Mouse (Mus musculus) frontal cortex, adult 2 months (tissue): ENCODE results near the gene Ube3c. TPM values are rescaled to one million over a fixed set of nuclear protein-coding genes. Genes with fewer than 3 reads are reported as not detected.
"Not testable (repeated sequence)": the region's sequence is repeated elsewhere in the genome, so short reads cannot be mapped to it uniquely, and the experiment has no call there.

Experiments used
- DNase-seq, 2 experiments: peaks; one replicate each; pipeline ENCODE4 v3.0.0; 2022; ENCODE audit warnings: low spot score in 1 of 2; ENCODE audit errors: extremely low spot score in 1 of 2
- polyA plus RNA-seq: library from polyadenylated mRNA; depleted of rRNA; stranded (reverse); fragments of >200 nt; gene quantifications from 2 replicates; pipeline ENCODE4 v1.2.3, GENCODE M21; 2012; rRNA removed

Ube3c gene
- polyA plus RNA-seq: 37.6 and 37.9 TPM in 2 replicates

DNA sequence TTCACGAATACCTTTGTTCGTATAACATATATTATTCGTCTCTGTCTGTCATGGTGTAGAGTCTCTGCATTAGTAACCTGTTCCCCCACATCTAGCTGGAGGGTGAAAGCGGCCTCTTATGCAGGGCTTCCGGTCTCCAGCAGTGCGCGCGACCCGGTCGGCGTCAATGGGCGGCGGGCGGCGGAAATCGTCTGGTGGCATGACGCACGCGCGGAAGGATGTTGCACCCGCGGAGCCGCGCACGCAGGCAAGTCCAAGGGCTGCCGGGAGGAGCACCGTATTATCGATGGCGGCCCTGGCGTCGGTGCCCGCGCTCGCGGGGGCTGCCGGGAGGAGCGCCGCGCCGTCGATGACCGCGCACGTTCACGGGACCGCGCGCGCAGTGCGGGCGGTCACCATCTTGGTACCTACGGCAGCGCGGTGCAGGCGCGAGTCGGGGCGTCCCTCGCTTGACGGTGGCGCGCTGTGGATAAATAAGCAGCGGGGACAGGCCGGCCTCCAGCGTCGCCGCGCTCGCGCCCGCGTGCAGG is at the start of gene Ube3c:
Ube3c (plus strand) TSS at position 395 of the 530 bp plus-strand sequence.
- peak; percentile 98 to 99 for DNase-seq

DNA sequence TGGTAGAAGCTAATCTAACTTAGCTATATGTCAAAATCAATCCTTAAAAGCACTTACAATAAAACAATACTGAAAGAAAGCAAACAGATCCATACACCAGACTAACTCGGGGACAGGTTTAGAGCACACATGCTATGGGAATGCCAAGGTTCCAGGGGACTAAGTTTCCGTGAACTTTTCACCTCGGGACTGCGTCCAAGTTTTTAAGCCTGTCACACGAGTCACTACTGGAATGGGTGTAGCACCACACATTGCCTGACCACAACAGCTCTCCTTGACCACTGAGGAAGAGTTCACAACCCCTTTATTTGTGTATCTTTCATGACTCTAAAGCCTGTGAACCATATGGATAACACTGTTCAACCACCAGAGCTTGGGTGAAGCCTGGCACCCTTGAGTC is 8.9 kb upstream of the Ube3c start:
- no peak for DNase-seq

DNA sequence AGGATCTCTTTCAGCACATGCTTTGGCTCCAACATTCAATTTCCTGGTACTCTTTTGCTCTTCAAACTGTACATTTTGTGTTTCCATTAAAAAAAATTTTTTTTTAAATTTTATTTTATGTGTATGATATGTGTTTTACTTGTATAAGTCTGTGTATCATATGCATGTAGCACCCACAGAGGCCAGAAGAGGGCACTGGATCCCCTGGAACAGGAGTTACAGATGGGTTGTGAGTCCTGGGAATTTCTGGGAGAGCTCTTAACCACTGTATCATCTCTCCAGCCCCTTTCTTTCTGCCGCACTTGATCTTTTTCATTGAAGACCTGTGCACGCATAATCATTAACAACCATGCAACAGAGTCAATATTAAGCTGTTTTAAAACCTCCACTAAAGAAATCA is 8.4 kb upstream of the Ube3c start:
- DNase-seq: no peak

DNA sequence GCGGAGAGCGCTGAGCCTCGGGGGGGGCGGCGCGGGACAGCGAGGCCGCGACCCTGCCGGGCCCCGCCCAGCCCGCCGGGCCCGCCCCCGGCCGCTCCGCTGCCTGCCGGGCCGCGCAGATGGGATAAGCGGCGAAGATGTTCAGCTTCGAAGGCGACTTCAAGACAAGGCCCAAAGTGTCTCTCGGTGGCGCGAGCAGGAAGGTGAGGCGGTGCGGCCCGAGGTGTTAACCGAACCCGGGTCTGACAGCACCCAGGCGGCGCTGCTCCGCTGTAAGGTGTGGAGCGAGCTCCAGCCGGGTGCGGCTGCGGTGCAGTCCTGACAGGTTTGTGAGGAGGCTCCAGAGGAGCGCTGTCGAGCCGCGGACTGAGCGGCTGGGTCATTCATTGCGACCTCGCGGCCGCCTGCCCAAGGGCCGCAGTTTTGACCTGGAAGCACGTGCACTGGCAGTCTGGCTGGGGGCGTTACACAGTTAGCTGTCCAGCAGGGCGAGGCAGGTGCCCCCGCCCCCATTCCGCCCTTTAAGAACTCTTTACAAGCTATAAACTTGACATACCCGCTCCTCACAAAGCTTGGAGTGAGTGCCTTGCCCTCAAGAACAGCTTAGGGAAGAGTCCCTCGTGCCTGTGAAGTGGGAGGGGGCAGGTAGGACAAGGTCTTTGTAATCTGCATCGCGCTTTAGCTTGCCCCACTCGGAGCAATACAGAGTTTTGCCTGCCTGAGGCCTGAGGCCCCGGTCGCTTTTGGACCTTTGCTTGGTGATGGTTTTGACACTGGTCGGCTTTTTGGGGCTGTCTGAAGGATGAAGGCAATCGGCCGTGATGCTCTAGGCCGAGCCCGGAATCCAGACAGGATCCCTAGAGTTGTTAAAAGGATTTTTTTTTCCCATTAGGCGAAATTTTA is 587 bp downstream of the Ube3c start:
- peak in 1 of 2 experiments; percentile 28 for DNase-seq

DNA sequence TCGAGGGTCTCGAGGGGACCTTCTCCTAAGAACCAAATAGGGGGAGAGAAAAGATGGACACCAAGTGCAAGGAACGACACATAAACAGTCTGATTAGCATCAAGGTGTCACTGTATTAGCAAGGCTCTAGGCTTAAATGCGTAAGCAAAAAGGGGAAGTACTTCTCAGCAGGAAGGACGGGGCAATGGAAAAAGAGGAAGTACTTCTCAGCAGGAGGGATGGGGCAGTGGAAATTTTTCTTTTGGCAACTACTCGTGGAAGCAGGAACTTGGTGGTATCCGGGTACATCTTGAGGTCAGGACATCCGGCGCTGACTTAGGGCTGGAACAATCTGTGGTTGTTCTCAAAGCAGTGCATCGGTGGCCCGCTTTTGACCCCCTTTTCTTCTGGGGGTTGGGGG is 5.2 kb downstream of the Ube3c start:
- not testable (repeated sequence) for DNase-seq

DNA sequence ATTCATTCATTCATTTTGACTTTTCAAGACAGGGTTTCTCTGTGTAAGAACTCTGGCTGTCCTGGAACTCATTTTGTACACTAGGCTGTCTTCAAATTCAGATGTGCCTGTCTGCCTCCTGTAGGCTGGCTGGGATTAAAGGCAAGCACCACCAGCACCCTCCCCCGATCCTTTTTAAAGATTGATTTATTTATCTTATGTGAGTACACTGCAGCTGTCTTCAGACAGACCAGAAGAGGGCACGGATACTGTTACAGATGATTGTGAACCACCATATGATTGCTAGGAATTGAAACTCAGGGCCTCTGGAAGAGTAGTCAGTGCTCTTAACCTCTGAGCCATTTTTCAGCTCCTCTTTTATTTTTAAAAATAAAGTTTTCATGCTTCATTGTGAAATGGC is 6.0 kb downstream of the Ube3c start:
- no peak for DNase-seq

DNA sequence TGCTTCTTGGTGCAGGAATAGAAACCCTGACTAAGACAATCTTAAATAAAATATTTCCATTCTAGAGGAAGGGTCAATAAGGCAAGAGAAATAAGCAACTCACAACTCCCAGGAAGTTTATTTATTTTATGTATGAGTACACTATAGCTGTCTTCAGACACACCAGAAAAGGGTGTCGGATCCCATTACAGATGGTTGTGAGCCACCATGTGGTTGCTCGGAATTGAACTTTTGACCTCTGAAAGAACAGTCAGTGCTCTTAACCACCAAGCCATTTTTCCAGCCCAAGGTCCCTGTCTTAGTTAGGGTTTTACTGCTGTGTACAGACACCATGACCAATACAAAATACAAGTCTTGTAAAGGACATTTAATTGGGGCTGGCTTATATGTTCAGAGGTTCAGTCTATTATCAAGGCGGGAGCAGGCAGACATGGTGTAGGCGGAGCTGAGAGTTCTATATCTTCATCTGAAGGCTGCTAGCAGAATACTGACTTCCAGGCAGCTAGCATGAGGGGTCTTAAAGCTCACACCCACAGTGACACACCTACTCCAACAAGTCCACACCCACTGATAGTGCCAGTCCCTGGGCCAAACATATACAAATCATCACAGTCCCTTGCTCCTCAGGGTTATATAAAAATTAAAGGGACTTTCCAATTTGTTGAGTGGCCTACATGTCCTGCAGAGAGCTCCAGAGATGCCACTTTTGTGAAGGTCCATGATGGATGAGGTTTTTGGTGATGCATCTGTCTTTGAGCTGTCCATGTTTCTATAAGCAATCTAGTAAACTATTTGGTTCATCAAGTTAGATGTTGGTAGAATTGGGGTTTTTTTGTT is 9.0 kb downstream of the Ube3c start:
- DNase-seq: no peak

DNA sequence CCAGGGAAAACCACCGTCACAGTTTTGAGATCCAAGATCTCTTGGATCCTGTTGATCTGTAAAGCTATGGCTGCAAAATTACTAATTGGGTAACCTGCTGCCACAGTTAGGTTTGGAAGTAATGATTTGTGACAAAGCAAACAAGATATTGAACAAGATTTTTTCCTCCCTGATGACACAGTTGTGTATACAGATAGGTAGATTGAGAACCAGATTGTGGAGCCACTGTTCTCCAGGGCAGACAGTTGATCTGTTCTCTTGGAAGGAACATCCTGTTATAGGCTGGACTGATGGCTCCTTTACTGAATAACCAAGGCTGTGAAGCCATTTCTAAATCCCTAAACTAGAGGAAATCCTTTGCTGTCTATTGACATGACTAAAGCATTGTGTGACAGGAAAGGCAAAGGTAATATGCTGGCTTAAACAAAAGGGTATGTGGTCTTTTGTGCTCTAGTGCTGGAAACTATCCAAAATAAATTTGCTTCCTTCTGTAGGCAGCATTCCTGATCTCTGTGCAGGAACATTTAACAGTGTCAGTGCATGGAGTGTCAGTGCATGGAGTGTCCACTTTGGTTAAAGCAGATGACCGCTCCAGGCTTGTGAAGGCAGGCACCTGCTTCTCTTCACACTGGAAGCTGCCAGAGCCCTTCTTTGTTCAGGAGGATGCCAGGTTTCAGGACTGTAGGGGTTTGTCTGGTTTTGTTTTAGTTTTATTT is 15.0 kb downstream of the Ube3c start:
- no peak for DNase-seq

DNA sequence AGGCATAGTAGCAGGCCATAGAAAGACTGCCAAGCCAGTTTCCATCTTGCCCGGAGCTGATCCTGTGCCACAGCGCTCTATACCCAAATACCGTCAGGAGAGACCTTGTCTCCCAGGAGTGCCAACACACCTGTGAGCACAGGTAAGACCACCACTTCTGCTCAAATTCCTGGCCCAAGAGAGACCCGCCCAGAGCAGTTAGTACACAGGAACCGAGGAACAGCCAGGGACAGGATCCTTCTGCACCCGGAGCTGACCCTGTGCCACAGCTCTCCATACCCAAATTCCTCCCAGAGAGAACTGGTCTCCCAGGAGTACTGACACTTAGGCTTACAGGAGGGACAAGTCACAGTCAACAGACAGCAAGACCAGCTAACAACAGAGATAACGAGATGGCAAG is 23.1 kb downstream of the Ube3c start:
- not testable (repeated sequence) for DNase-seq

DNA sequence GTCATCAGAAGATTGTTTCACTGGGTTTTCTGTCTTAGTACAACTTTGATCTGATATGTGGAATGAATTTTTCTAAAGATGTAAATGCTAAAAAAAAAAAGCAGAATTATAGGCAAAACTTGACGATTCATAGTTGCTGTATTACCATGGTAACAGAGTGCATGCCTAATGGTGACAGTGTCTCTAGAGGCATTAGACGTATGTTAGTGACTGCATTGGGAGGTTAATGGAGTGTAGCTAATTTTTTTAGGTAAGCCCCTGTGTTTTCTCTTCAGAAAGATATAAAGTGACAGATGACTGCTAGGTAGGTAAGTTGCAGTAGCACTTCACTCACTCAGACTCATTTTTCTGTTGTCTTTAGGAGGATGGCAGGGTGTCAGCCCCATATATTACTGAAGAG is 37.5 kb downstream of the Ube3c start:
- no peak for DNase-seq

DNA sequence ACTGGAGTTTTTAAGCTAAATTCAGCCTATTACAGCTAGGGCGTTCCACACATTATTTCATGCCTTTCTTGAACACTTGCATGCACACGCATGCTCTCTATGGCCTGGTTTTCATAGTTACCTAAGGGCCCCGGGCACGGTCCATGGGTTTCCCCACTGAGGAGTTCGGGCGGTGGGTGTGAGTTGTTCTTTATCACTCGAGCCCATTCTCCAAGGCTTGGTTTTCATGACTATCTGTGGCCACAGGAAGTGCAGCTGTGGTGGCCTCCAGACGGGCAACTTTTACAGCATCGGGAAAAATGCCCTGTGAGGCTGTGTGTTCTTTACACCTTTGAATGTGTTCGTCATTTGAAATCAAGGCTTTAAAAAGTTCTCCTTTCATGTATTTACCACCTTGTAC is 56.6 kb downstream of the Ube3c start:
- DNase-seq: no peak

DNA sequence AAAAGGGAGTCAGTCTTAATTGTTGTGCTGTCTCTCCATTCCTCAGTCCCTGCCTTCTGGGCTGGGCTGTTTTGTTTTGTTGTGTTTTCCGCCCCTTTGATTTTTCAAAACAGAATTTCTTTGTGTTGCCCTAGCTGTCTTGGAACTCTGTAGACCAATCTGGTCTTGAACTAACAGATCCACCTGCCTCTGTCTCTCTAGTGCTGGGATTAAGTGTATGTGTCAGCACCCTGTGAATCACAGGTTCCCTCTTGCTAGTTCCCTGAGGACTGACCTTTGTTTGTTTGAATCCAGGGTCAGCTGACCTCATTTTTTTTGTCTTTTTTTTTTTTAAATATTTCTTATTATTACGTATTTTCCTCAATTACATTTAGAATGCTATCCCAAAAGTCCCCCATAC is 60.9 kb downstream of the Ube3c start:
- no peak for DNase-seq

DNA sequence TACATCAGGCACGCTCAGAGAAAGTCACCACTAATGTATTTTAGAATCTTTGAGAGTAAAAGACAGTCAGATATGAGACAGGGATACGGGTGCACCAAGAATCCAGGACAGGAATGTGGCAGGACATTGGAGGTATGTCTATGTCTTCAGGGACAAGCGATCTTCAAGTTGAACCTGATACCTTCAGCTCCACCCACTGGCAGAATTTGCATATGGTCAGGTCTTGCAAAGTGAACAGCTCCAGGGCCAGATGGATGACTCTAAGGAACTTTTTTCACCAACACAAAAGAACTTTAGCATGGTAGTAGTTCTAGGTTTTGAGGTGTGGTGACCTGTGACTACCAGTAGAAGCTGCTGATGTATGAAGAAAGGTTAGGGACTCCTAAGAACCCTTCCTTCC is 62.7 kb downstream of the Ube3c start:
- no peak for DNase-seq

DNA sequence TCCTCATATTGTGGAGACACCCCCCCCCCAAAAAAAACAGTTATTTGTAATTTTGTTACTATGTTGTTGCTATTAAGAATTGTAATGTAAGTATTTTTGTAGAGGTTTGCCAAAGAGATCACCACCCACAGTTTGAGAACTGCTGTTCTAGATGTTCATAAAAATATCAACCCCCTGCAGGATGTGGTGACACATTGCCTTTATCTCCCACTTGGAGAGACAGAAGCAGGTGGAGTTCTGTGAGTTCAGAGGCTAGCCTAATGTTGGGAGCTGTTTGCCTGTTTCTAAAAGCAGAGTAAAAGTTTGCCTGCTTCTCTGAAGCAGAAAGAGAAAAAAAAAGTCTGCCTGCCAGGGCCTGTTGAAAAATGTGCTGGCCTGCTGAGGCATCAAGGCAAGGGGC is 67.3 kb downstream of the Ube3c start:
- DNase-seq: no peak

DNA sequence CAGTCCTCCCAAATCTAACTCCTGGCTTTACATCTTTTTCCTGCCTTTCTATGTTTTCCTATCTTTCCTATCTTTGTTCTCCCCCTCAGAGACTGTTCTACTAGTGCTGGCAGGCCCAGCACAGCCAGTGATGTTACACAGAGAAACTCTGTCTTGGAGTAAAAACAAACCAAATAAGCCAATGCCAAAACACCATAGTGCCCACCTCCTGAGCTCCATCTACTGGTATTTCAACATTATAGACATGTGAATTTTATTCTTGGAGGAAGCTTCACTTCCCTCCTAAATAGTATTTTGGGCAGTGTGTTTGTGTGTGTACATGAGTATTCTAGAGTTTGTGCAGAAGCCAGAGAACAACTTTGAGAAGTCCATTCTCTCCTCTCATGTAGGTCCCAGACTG is 67.8 kb downstream of the Ube3c start:
- DNase-seq: no peak

DNA sequence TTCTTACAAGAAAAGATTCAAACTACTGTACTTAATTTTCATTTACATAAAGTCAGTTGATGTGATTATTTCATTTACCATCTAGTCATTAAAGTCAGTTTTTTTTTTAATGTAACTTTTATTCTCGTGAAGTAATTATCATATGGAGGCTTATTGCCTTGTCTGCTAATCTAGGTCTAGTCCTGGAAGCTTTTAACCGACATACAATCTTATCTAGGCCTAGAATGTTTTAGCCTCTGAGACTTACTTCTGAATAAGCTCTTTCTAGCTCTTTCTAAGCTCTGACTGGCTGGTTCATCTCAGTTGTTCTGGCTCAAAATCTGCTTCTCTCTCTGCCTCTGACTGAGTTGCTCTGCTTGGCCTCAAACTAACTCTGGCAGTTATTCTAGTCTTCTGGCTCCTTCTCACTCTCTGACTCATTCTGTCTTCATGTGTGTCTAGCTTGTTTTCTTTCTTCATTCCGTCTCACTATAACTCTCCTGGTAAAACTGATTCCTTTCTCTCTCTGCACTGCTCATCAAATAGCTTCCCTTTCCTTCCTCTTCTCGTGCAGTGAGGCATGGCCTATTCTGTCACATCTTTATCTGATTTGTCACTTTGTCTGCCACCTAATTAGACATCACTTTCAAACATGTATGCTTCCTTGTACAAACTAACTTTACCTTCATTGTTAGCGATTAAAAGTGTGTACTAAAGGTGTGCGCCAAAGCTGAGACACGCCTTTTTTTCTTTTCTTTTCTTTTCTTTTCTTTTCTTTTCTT is 72.3 kb downstream of the Ube3c start:
- no peak for DNase-seq

DNA sequence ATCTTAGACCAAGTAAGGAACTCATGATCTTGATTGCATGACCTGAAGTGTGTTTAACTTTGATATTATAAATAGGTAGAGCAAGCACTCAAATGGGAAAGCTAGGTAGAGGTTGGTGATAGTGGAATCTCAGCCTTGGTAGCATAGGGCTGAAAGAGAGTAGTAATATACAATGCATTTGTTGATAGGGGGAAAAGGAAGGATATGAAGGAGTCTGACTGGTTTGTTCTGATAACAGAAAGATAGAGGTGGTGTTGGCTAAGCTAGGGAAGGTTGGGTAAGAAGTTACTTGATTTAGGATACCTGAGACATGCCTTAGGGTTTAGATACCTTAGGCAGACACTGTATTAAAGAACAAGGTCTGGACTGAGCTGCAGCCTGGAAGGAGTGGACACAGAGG is 82.7 kb downstream of the Ube3c start:
- DNase-seq: no peak

DNA sequence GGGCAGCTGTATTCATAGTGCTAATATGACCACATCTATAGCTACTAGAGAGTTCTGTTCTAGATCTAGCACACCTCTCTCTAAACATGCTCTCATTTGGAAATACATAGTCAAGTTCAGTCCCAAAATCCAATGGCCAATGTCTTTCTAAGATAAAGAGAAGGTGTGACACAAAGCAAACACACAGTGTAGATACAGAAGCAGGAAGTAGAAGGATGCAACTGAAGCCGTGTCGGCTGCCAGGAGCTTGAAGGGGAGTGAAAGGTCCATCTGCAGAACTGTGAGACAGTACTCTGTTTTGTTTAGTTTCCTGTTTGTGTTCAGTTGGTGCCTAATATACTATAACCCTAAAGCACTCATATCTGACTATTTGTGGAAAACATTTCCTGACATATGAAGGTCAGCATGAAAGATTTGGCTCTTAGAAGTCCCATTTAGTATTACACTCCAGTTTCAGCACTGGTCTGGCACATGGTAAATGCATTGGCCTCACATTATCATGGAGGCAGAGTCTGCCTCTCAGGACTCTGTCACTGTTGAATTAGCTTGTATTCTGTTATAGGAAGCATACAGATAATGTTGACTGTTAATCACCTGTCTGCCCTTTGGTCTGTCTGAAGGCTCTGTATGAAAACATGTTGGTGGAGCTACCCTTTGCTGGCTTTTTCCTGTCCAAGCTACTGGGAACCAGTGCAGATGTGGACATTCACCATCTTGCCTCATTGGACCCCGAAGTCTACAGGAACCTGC is 88.7 kb downstream of the Ube3c start:
- DNase-seq: no peak

DNA sequence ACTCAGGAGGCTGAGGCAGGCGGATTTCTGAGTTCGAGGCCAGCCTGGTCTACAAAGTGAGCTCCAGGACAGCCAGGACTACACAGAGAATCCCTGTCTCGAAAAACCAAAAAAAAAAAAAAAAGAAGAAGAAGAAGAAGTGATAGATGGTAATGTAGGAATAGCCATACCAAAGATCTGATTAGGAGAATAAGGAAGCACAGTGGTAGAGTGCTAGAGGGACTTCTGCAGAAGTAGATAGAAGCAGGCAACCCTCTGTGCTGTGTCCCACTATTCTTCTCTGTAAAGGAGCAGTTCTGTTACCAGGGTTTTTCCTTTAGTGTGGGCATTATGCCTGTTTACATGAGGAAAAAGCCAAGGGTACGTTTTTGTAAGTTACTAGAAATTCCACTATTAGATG is 92.2 kb downstream of the Ube3c start:
- not testable (repeated sequence) for DNase-seq
